Mouse (Mus musculus): ENCODE measurements around the gene E2f7. TPM values are rescaled to one million over a fixed set of nuclear protein-coding genes. Genes with fewer than 3 reads are reported as not detected.
A peak's percentile ranks its signal among the peaks of the same experiment; 100 is the strongest.

The E2f7 gene
- polyA plus RNA-seq, 1 experiment from 2014 or later = 7.1 TPM

DNA sequence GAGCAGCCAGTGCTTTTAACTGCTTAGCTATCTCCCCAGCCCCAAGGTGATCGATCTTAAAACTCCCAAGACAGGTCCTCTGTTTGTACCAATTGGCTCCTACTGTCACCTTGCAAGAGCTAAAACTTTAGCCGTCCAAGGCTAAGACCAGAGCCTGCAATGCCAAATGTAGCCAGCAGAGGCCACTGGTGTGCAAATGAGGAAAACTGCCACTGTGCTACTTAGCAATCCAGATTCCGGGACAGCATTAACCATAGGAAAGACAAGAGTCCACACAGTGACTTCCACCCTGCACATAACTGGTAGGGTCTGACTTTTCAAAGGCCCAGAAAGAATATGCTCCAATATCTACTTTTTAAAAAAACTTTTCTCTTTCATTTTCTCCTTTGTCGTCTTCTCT is 17.4 kb upstream of the E2f7 start:
- H3K4me2 ChIP-seq (ENCODE audit: low read depth, low read length) = no peak overlapping the region
- no peaks in the 10 kb centered on the region for H3K9me3 ChIP-seq (ENCODE audit: low read length)
- WGBS (ENCODE audit: insufficient replicate concordance) = 47% methylated on average over 4 of the region's 4 CpGs
- peak; percentile 67 for DNase-seq
- H3K27me3 ChIP-seq (ENCODE audit: insufficient read depth, low read length) = no peaks in the 10 kb centered on the region
- no peaks in the 10 kb centered on the region for H3K36me3 ChIP-seq (replicated peaks; ENCODE audit: insufficient read depth, low read length)
- no peak for TF ChIP-seq EP300 (IDR thresholded peaks at IDR 0.05; ENCODE audit: low read depth)
- peak; percentile 87 for TF ChIP-seq CTCF (IDR thresholded peaks at IDR 0.05; ENCODE audit: low read depth)
- ATAC-seq = no peak
- no peaks in the 10 kb centered on the region for H3K4me1 ChIP-seq (ENCODE audit: insufficient read depth)
- no peak overlapping the region for H3K4me3 ChIP-seq (ENCODE audit: low read depth, low read length)
- no peak overlapping the region for H3K9ac ChIP-seq (replicated peaks)
- H3K27ac ChIP-seq (ENCODE audit: low read depth) = no peak overlapping the region

DNA sequence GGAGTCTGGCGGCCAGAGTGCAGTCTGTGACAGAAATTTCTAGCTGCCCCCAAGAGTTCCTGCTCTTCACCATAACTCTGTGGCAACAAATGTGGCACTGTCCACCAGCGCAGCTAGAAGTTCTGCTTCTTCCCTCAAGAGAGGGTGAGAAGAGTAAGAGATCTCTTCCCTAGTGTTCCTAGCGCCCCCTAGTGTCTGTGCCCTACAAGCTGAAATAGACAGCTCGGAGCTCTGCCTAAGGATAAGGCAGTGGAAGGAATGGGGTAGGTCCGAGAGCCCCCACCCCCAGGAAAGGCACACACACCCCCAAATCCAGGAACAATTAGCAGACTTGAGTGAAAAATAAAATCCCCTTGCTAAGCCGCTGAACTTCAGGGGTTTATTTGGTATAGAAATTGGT is 11.9 kb upstream of the E2f7 start:
- no peaks in the 10 kb centered on the region for H3K4me1 ChIP-seq (ENCODE audit: insufficient read depth)
- no peak overlapping the region for H3K4me3 ChIP-seq (ENCODE audit: low read depth, low read length)
- ATAC-seq (peak; percentile 69), DNase-seq (peak; percentile 80)
- no peaks in the 10 kb centered on the region for H3K27me3 ChIP-seq (ENCODE audit: insufficient read depth, low read length)
- no peak overlapping the region for H3K27ac ChIP-seq (ENCODE audit: low read depth)
- 12% methylated on average over 6 of the region's 6 CpGs for WGBS (ENCODE audit: insufficient replicate concordance)
- no peaks in the 10 kb centered on the region for H3K9me3 ChIP-seq (ENCODE audit: low read length)
- H3K9ac ChIP-seq (replicated peaks) = no peak overlapping the region
- peak; percentile 90 for TF ChIP-seq CTCF (IDR thresholded peaks at IDR 0.05; ENCODE audit: low read depth)
- TF ChIP-seq EP300 (IDR thresholded peaks at IDR 0.05; ENCODE audit: low read depth) = no peak
- H3K4me2 ChIP-seq (ENCODE audit: low read depth, low read length) = no peak overlapping the region
- H3K36me3 ChIP-seq (replicated peaks; ENCODE audit: insufficient read depth, low read length) = no peaks in the 10 kb centered on the region

DNA sequence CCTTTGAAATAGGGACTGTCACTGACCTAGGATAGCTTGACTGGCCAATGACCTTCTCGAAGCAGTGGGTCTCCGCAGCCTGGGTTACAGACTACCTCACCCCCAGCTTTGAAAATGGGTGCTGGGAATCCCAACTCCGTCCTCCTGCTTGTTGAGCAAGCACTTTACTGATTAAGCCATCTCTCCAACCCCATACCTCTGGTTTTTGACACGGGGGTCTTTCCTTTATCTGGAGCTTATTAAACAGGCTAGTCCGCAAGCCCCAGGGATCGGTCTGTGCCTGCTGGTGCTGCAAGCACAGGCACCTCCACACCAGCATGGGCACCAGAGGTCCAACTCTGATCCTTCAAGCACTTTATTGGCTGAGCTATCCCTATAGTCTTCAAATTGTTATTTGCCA is 1.5 kb upstream of the E2f7 start:
- H3K9me3 ChIP-seq (ENCODE audit: low read length) = no peaks in the 10 kb centered on the region
- H3K27ac ChIP-seq (ENCODE audit: low read depth) = no peak overlapping the region
- DNase-seq (no peak), ATAC-seq (no peak)
- peaks cover 8% of the 10 kb centered on the region; the same call in 1 of the 2 replicates for H3K4me1 ChIP-seq (ENCODE audit: insufficient read depth)
- H3K4me3 ChIP-seq (ENCODE audit: low read depth, low read length) = no peak overlapping the region
- peaks cover 4% of the 10 kb centered on the region; the same call in 1 of the 2 replicates for H3K36me3 ChIP-seq (replicated peaks; ENCODE audit: insufficient read depth, low read length)
- WGBS (ENCODE audit: insufficient replicate concordance) = 82% methylated on average over 6 of the region's 6 CpGs
- no peak overlapping the region for H3K4me2 ChIP-seq (ENCODE audit: low read depth, low read length)
- no peak for TF ChIP-seq CTCF (IDR thresholded peaks at IDR 0.05; ENCODE audit: low read depth)
- no peak for TF ChIP-seq EP300 (IDR thresholded peaks at IDR 0.05; ENCODE audit: low read depth)
- H3K9ac ChIP-seq (replicated peaks) = no peak overlapping the region
- H3K27me3 ChIP-seq (ENCODE audit: insufficient read depth, low read length) = peaks cover 3% of the 10 kb centered on the region; the same call in 1 of the 2 replicates

DNA sequence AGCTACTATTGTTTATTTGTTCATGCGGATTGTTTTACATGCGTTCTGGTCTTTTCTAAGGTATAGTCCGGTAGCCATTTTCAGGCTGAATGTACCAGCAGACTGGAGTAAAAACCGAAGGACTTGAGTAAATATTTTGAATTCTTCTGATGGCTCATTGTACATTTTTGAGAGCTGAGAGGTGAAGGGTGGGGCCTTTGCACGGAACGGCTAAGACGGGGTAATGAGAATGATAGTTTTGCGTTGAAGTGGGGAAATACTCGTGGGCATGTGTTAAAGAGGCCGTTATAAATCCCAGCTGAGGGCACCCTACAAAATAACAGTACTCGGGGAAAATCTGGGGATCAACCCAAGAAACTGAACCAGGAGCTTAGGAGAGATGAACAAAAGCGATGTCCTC is 1.1 kb upstream of the E2f7 start:
- WGBS (ENCODE audit: insufficient replicate concordance) = 71% methylated on average over 12 of the region's 12 CpGs
- Histone ChIP-seq H3K9ac (replicated peaks) (no peak overlapping the region), H3K4me2 (ENCODE audit: low read depth, low read length) (peak overlapping the region; percentile 92), H3K36me3 (replicated peaks; ENCODE audit: insufficient read depth, low read length) (peaks cover 9% of the 10 kb centered on the region; the same call in 1 of the 2 replicates), H3K27me3 (ENCODE audit: insufficient read depth, low read length) (peaks cover 3% of the 10 kb centered on the region; the same call in 1 of the 2 replicates), H3K4me3 (ENCODE audit: low read depth, low read length) (no peak overlapping the region), H3K27ac (ENCODE audit: low read depth) (no peak overlapping the region), H3K9me3 (ENCODE audit: low read length) (no peaks in the 10 kb centered on the region), H3K4me1 (ENCODE audit: insufficient read depth) (peaks cover 8% of the 10 kb centered on the region; the same call in 1 of the 2 replicates)
- no peak for TF ChIP-seq EP300 (IDR thresholded peaks at IDR 0.05; ENCODE audit: low read depth)
- TF ChIP-seq CTCF (IDR thresholded peaks at IDR 0.05; ENCODE audit: low read depth) = no peak
- DNase-seq = no peak
- ATAC-seq = no peak

DNA sequence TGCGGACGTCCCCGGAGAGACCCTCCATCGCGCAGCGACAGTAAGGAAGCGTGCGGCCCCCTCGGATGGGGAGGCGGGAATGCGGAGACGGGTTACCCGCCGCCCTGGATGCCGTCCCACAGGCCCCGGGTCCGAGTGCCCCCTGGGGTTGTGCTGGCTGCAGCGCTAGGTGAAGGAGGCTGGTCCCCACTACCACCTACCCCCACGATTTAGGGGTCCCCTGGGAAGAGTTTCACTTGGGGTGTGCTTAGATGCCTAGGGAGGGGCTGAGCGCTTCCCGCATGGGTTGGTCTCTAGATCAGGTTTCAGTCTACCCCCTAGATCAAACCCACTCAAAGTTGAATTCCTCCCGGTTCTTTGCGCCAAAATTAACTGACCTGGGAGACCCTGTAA is 397 bp downstream of the E2f7 start:
- Histone ChIP-seq H3K4me3 (ENCODE audit: low read depth, low read length) (peak overlapping the region; percentile 65), H3K27me3 (ENCODE audit: insufficient read depth, low read length) (peaks cover 3% of the 10 kb centered on the region; the same call in 1 of the 2 replicates), H3K9ac (replicated peaks) (peak overlapping the region; percentile 78), H3K36me3 (replicated peaks; ENCODE audit: insufficient read depth, low read length) (peaks cover 15% of the 10 kb centered on the region), H3K27ac (ENCODE audit: low read depth) (peak overlapping the region; percentile 36; the same call in 1 of the 2 replicates), H3K4me2 (ENCODE audit: low read depth, low read length) (peak overlapping the region; percentile 92), H3K9me3 (ENCODE audit: low read length) (no peaks in the 10 kb centered on the region), H3K4me1 (ENCODE audit: insufficient read depth) (peaks cover 8% of the 10 kb centered on the region; the same call in 1 of the 2 replicates)
- DNase-seq = no peak
- 3% methylated on average over 23 of the region's 23 CpGs for WGBS (ENCODE audit: insufficient replicate concordance)
- ATAC-seq = no peak
- TF ChIP-seq CTCF (IDR thresholded peaks at IDR 0.05; ENCODE audit: low read depth) (no peak), EP300 (IDR thresholded peaks at IDR 0.05; ENCODE audit: low read depth) (no peak)

DNA sequence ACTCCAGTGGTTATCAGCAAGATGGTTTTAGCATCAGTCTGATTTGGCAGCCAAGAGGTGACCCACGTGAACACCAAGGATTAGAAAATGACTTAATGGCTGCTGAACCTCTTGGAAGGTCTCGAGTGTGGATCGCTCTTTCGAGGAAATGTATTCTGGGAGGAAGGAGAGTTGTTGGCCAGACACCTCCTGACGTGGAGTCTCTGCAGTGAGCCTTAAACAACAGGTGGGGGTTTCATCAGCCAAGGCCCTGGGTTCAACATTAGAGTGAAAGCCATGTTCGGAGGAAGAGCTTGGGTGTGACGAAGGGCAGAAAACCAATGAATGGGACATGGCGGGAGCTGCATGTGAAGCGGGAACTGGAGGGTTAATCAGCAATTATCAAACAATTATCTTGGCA is 3.8 kb downstream of the E2f7 start:
- ATAC-seq = no peak
- H3K36me3 ChIP-seq (replicated peaks; ENCODE audit: insufficient read depth, low read length) = peaks cover 36% of the 10 kb centered on the region

More for the DNA sequence above, 3.8 kb downstream of the E2f7 start:
- WGBS (ENCODE audit: insufficient replicate concordance) = 90% methylated on average over 9 of the region's 9 CpGs
- Histone ChIP-seq H3K4me1 (ENCODE audit: insufficient read depth) (peaks cover 8% of the 10 kb centered on the region; the same call in 1 of the 2 replicates), H3K27ac (ENCODE audit: low read depth) (no peak overlapping the region), H3K9ac (replicated peaks) (no peak overlapping the region), H3K4me2 (ENCODE audit: low read depth, low read length) (no peak overlapping the region), H3K9me3 (ENCODE audit: low read length) (no peaks in the 10 kb centered on the region), H3K4me3 (ENCODE audit: low read depth, low read length) (no peak overlapping the region), H3K27me3 (ENCODE audit: insufficient read depth, low read length) (no peaks in the 10 kb centered on the region)
- DNase-seq = no peak
- no peak for TF ChIP-seq CTCF (IDR thresholded peaks at IDR 0.05; ENCODE audit: low read depth)
- no peak for TF ChIP-seq EP300 (IDR thresholded peaks at IDR 0.05; ENCODE audit: low read depth)
